In the genomic region with DNA sequence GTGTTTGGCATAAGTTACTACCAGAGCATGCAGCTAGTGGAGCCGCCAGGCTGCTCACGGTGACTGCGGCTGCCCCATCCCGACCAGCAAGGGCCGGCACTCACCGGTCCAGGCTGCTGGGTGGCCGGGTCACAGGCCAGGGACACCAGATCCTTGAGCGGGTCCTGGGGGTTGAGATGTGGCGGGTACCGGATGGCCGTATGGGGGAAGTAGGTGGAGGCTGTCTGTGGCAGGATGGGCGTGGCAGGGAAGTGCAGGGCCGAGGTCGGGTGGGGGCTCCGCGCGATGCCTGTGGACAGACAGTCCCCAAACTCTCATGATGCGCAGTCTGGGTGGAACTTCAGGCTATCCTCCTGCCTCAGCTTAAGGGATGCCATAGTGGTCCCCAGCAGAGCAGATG, we compare ENCODE assay signal across 9 mouse cellular contexts. TPM values are rescaled to one million over a fixed set of nuclear protein-coding genes. Genes with fewer than 3 reads are reported as not detected.
A peak's percentile ranks its signal among the peaks of the same experiment; 100 is the strongest.
DNase-seq lines count a peak whose midpoint lies in the region.
"Had no signal": no experiment of that assay in that cellular context is flagged by ENCODE, and none has a peak within 500 bp of the region (broad histone marks: within the 10 kb centered on the region; RNA-seq: fewer than 3 reads in every experiment).

No protein-coding gene starts in this region.

- peaks cover 37% of the 10 kb centered on the region for H3K4me1 ChIP-seq in brown adipose tissue, adult 24 weeks (ENCODE audit: control insufficient read depth, insufficient read depth, insufficient read length, low read length)

- no peak overlapping the region for H3K4me3 ChIP-seq in brown adipose tissue, adult 24 weeks (ENCODE audit: insufficient read depth, low read depth, low read length)
- H3K4me3 ChIP-seq: midbrain, embryonic 13.5 days had no signal

- peak; percentile 45 for DNase-seq in kidney, adult 9 months
- DNase-seq in kidney, adult 11 months: no peak
- DNase-seq in induced T-regulatory cell, adult 2 months (ENCODE audit: low read depth): peak; percentile 65
- peak; percentile 76 for DNase-seq in lung, postnatal 36 days
- no peak for DNase-seq in urinary bladder, adult 2 months (ENCODE audit: low spot score)
- no peak for DNase-seq in cerebellum, postnatal 25 days
- DNase-seq: cerebellum, adult 18-20 months had no signal

- peak overlapping the region; percentile 65 for H3K27ac ChIP-seq in brown adipose tissue, adult 24 weeks (replicated peaks; ENCODE audit: low read depth, low read length)
- H3K27ac ChIP-seq: midbrain, embryonic 13.5 days had no signal

RNA-seq across cellular contexts. Expression of a gene that starts 11.9 kb away (rescaled TPM):
- polyA plus RNA-seq in brown adipose tissue, adult 24 weeks (2012; ENCODE audit: insufficient read depth, insufficient read length, missing spikeins): 1.9 and 5.3 TPM in 2 replicates
- polyA plus RNA-seq in urinary bladder, adult 2 months (2012; rRNA removed): 5.0 and 6.9 TPM in 2 replicates

RNA-seq across cellular contexts. Expression of a gene that starts 15.9 kb away (rescaled TPM):
- polyA plus RNA-seq in brown adipose tissue, adult 24 weeks (2012; ENCODE audit: insufficient read depth, insufficient read length, missing spikeins): not detected in 2 replicates
- polyA plus RNA-seq in urinary bladder, adult 2 months (2012; rRNA removed): 2.7 and 3.6 TPM in 2 replicates

RNA-seq across cellular contexts. Expression of a gene that starts 20.5 kb away (rescaled TPM):
- 2.4 TPM in 1 of 2 replicates, not detected in the other for polyA plus RNA-seq in brown adipose tissue, adult 24 weeks (2012; ENCODE audit: insufficient read depth, insufficient read length, missing spikeins)
- polyA plus RNA-seq in urinary bladder, adult 2 months (2012; rRNA removed): 3.6 and 3.8 TPM in 2 replicates

RNA-seq across cellular contexts. Expression of a gene that starts 20.5 kb away (rescaled TPM):
- 25.1 and 35.9 TPM in 2 replicates for polyA plus RNA-seq in brown adipose tissue, adult 24 weeks (2012; ENCODE audit: insufficient read depth, insufficient read length, missing spikeins)
- polyA plus RNA-seq in urinary bladder, adult 2 months (2012; rRNA removed): 42.9 and 47.4 TPM in 2 replicates

RNA-seq across cellular contexts. Expression of a gene that starts 26.4 kb away (rescaled TPM):
- 9.3 and 10.3 TPM in 2 replicates for polyA plus RNA-seq in brown adipose tissue, adult 24 weeks (2012; ENCODE audit: insufficient read depth, insufficient read length, missing spikeins)
- 34.1 and 34.4 TPM in 2 replicates for polyA plus RNA-seq in urinary bladder, adult 2 months (2012; rRNA removed)

Comparison
In these comparisons a context has a peak if more than half of its experiments do, and no peak if none do; other contexts are left out.
1. DNase-seq: peak in kidney, adult 9 months (single experiment), induced T-regulatory cell, adult 2 months (single experiment) and lung, postnatal 36 days (single experiment); none in kidney, adult 11 months (single experiment), urinary bladder, adult 2 months (single experiment) and cerebellum, postnatal 25 days (0 of 2).